Mouse (Mus musculus) retina, embryonic 14.5 days (tissue): ENCODE measurements around the gene Arid5b.

Experiments
- DNase-seq: peaks from one replicate; pipeline ENCODE4 v3.0.0-alpha.2; 2015; ENCODE audit warnings: low spot score

Gene Arid5b

GRCm38 (mm10) chr10:68089435-68090196 lies 188.9 kb downstream of the Arid5b start:
- DNase-seq, result peak; percentile 48

- no peak for DNase-seq
These were observed 190.8 kb downstream of the Arid5b start for GRCm38 (mm10) chr10:68087722-68088121.

GRCm38 (mm10) chr10:68086973-68087372 lies 191.6 kb downstream of the Arid5b start:
- no peak for DNase-seq

- no peak for DNase-seq
These were observed 193.0 kb downstream of the Arid5b start for GRCm38 (mm10) chr10:68085574-68085973.

GRCm38 (mm10) chr10:68081712-68082111 lies 196.8 kb downstream of the Arid5b start:
- DNase-seq, result no peak

GRCm38 (mm10) chr10:68079910-68080670 lies 198.4 kb downstream of the Arid5b start:
- DNase-seq, result no peak

GRCm38 (mm10) chr10:68078708-68079107 lies 199.8 kb downstream of the Arid5b start:
- no peak for DNase-seq

GRCm38 (mm10) chr10:68075181-68075580 lies 203.4 kb downstream of the Arid5b start:
- no peak for DNase-seq

- no peak for DNase-seq
These were observed 204.2 kb downstream of the Arid5b start for GRCm38 (mm10) chr10:68074291-68074690.

- no peak for DNase-seq
These were observed 205.9 kb downstream of the Arid5b start for GRCm38 (mm10) chr10:68072626-68073025.

- DNase-seq, result no peak
These were observed 207.5 kb downstream of the Arid5b start for GRCm38 (mm10) chr10:68071041-68071440.

GRCm38 (mm10) chr10:68068426-68068825 lies 210.1 kb downstream of the Arid5b start:
- no peak for DNase-seq

GRCm38 (mm10) chr10:68067961-68068360 lies 210.6 kb downstream of the Arid5b start:
- DNase-seq, result no peak

- no peak for DNase-seq
These were observed 212.4 kb downstream of the Arid5b start for GRCm38 (mm10) chr10:68066173-68066572.

GRCm38 (mm10) chr10:68064571-68064970 lies 214.0 kb downstream of the Arid5b start:
- DNase-seq, result peak; percentile 88

GRCm38 (mm10) chr10:68063806-68064545 lies 214.6 kb downstream of the Arid5b start:
- peak; percentile 79 for DNase-seq

GRCm38 (mm10) chr10:68061249-68061615 lies 217.3 kb downstream of the Arid5b start:
- DNase-seq, result no peak

GRCm38 (mm10) chr10:68060590-68061248 lies 217.8 kb downstream of the Arid5b start:
- DNase-seq, result no peak

GRCm38 (mm10) chr10:68058378-68058777 lies 220.2 kb downstream of the Arid5b start:
- DNase-seq, result no peak

- DNase-seq, result no peak
These were observed 220.7 kb downstream of the Arid5b start for GRCm38 (mm10) chr10:68057841-68058240.

GRCm38 (mm10) chr10:68054706-68055105 lies 223.8 kb downstream of the Arid5b start:
- DNase-seq, result no peak

- DNase-seq, result no peak
These were observed 224.4 kb downstream of the Arid5b start for GRCm38 (mm10) chr10:68054131-68054530.
